Mouse (Mus musculus): ENCODE results near the gene Trappc3.

GRCm38 (mm10) chr4:126301584-126302309 lies 39.6 kb downstream of the Trappc3 start:
- TF ChIP-seq POLR2A (IDR thresholded peaks at IDR 0.05; ENCODE audit: borderline replicate concordance, extremely low read depth, low read depth, low read length) (no peak), CTCF (IDR thresholded peaks at IDR 0.05; ENCODE audit: insufficient read depth, low read length) (no peak)

All from lung, adult 2 months (tissue).